ENCODE assay signal across 8 mouse cellular contexts in the genomic region with DNA sequence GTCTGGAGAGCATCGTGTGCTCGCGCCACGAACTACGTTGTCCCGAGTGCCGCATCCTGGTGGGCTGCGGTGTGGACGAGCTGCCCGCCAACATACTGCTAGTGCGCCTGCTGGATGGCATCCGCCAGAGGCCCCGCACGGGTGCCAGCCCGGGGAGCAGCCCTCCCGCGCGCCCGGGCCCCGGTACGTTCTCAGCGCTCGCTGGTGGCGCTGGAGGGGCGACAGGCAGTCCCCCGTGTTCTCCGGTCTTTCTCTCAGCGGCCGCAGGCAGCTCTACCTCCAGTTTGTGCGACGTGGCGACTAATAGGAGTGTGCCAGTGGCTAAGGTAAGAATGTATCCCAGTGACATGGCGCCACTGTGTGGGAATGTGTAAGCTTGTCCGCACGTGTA. TPM values are rescaled to one million over a fixed set of nuclear protein-coding genes. Genes with fewer than 3 reads are reported as not detected.
A peak's percentile ranks its signal among the peaks of the same experiment; 100 is the strongest.
DNase-seq lines count a peak whose midpoint lies in the region; ATAC-seq lines count a peak whose summit lies in the region.

No protein-coding gene starts in this region.

- H3K4me1 ChIP-seq in limb, embryonic 15.5 days, result peaks cover 20% of the 10 kb centered on the region
- peaks cover 4% of the 10 kb centered on the region; the same call in 1 of the 2 replicates for H3K4me1 ChIP-seq in neural tube, embryonic 14.5 days (ENCODE audit: control insufficient read depth, insufficient read depth, low read length)

- no peaks in the 10 kb centered on the region for H3K36me3 ChIP-seq in limb, embryonic 15.5 days
- H3K36me3 ChIP-seq in neural tube, embryonic 14.5 days (ENCODE audit: control insufficient read depth, insufficient read depth, low read length), result no peaks in the 10 kb centered on the region

- H3K9ac ChIP-seq in limb, embryonic 15.5 days, result peak overlapping the region; percentile 52
- peak overlapping the region; percentile 63 for H3K9ac ChIP-seq in neural tube, embryonic 14.5 days (replicated peaks; ENCODE audit: low read depth, low read length)

- H3K4me2 ChIP-seq in limb, embryonic 15.5 days, result peak overlapping the region; percentile 99
- peak overlapping the region; percentile 98 for H3K4me2 ChIP-seq in neural tube, embryonic 14.5 days (ENCODE audit: low read depth, low read length)

- 0 out of 2 replicates have a peak, but pooled peaks have one; percentile 37 for ATAC-seq in limb, embryonic 15.5 days (ENCODE audit: insufficient number of reproducible peaks, low FRiP score, low TSS enrichment, low read depth)
- peak; percentile 41 for ATAC-seq in neural tube, embryonic 14.5 days (ENCODE audit: low read depth)
- ATAC-seq in inflammation-experienced regulatory T-cells, adult 6 months, result no peak

- WGBS in limb, embryonic 15.5 days, result under 1% methylated on average over 35 of the region's 35 CpGs
- under 1% methylated on average over 35 of the region's 35 CpGs for WGBS in neural tube, embryonic 14.5 days

- H3K4me3 ChIP-seq in limb, embryonic 15.5 days, result peak overlapping the region; percentile 68
- H3K4me3 ChIP-seq in neural tube, embryonic 14.5 days (ENCODE audit: low read depth, low read length), result peak overlapping the region; percentile 70

- peak; percentile 19 for DNase-seq in adrenal gland, postnatal 14 days
- DNase-seq in adrenal gland, adult 8-10 months, result no peak
- DNase-seq in retina, embryonic 14.5 days (ENCODE audit: low spot score), result peak; percentile 55
- DNase-seq in retina, postnatal 1 day, result no peak
- peak; percentile 14 for DNase-seq in heart, postnatal 4 days

- peaks cover 34% of the 10 kb centered on the region for H3K27me3 ChIP-seq in limb, embryonic 15.5 days
- no peaks in the 10 kb centered on the region for H3K27me3 ChIP-seq in neural tube, embryonic 14.5 days (ENCODE audit: control insufficient read depth, insufficient read depth, low read length)

- no peak overlapping the region for H3K27ac ChIP-seq in limb, embryonic 15.5 days
- H3K27ac ChIP-seq in neural tube, embryonic 14.5 days (ENCODE audit: low read depth, low read length), result no peak overlapping the region

- no peaks in the 10 kb centered on the region for H3K9me3 ChIP-seq in limb, embryonic 15.5 days
- no peaks in the 10 kb centered on the region for H3K9me3 ChIP-seq in neural tube, embryonic 14.5 days (ENCODE audit: control insufficient read depth, low read length)

RNA-seq across cellular contexts. Expression of gene Sh3rf3, which starts 0.6 kb away (rescaled TPM):
- 1.3 and 1.8 TPM in 2 replicates for total RNA-seq in adrenal gland, postnatal 14 days (2021)
- 1 to 10 TPM in 3 of 4 experiments, under 1 TPM in 1; 0.77 to 1.8 (median 1.7) TPM for total RNA-seq in adrenal gland, adult 8-10 months (2022)
- 1 to 10 TPM; 1.5 to 1.8 TPM for total RNA-seq in heart, postnatal 4 days (2021)
- polyA plus RNA-seq in limb, embryonic 15.5 days (2015; fragmentation: Nextera tagmentation; extraction: Ambion mirVana), result 2.1 and 3.6 TPM in 2 replicates
- polyA plus RNA-seq in neural tube, embryonic 14.5 days (2014; fragmentation: Nextera tagmentation; extraction: Ambion mirVana), result 4.7 TPM in 2 replicates
- polyA plus RNA-seq in inflammation-experienced regulatory T-cells, adult 6 months (2017; shearing (Covaris generic)), result not detected

Comparison
In these comparisons a context has a peak if more than half of its experiments do, and no peak if none do; other contexts are left out.
1. DNase-seq: peak in adrenal gland, postnatal 14 days (single experiment), retina, embryonic 14.5 days (single experiment) and heart, postnatal 4 days (single experiment); none in adrenal gland, adult 8-10 months (single experiment) and retina, postnatal 1 day (single experiment).